Mouse (Mus musculus): ENCODE measurements around the gene Nrarp. TPM values are rescaled to one million over a fixed set of nuclear protein-coding genes. Genes with fewer than 3 reads are reported as not detected.

Nrarp gene
- total RNA-seq, 2 experiments from 2014 or later = 32.5 to 35.0 TPM

GRCm38 (mm10) chr2:25194486-25195171 is 14.1 kb downstream of the Nrarp start:
- no peak for DNase-seq
- intact Hi-C loops (cut with DNase I) = loop anchor here (5.0 kb wide), 1 partner anchor 63 kb away; the partner anchor contains the start of gene Tmem203

DNA sequence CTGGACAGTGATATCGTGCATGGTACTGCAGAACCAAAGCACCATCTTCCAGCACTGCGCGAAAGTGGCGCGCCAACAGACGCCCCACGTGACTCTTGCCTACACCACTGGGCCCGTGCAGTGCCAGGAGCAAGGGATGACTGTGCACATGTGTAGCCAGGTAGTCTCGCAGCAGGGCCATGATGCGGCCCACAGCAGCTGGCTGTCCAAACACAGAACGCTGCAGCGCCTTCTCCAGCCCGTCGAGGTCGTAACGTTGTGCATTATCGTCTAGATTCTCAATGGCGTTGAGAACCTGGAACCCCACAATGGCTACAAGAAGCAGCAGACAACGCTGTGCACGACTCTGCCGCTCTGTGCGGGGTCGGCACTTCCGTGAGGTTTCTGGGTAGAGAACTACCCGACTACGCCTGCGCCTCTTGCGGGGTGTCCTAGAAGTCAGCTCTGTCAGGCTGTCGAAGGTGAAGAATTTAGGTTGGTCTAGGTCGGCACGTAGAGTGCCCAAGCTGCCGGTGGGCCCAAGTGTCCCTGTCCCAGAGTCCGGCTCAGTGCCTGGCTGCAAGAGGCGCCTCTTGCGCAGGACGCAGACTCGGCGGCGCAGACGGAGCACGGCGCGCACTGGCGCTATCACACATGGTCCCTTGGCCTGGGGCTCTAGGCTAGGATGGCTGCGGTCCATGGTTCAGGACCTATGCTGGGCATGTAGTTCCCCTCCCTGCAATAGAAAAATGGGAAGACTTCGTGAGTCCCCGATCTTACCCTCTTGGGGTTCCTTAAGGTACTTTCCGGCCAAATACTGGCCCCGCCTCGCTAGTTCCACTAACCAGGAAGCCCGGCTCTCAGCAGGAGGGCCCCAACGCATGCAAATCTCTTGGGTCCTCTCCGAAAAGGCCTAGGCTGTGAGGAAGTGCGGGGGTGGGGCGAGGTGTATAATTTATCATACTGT is 14.9 kb downstream of the Nrarp start:
- DNase-seq = no peak
- intact Hi-C loops (cut with DNase I) = loop anchor here (5.0 kb wide), 1 partner anchor 62 kb away; the partner anchor contains the start of gene Tmem203

GRCm38 (mm10) chr2:25196172-25196954 is 15.8 kb downstream of the Nrarp start, which contains the start of gene Tor4a:
Gene Tor4a (minus strand): TSS chr2:25196886.
- intact Hi-C loops (cut with DNase I) = loop anchor here (5.0 kb wide), 1 partner anchor 61 kb away; the partner anchor contains the start of gene Tmem203
- DNase-seq = no peak

DNA sequence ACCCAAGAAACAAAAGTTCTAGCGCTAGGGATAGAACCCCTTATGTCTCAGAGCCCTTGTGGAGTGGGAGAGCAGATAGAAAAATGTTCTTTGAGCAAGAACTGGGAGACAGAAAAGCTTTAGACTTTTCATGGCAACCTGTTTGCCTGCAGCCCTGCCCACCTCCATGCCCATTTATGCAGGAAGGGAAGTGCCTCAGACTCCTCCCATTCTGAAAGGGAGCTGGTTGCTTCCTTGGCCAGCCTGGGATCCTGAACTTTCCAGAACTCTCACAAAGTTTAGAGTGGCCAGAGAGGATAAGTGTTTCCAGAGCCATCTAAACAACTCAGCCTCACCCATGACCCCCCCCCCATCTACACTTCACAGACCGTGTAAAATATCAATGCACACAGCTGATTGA is 16.6 kb downstream of the Nrarp start:
- DNase-seq = no peak
- intact Hi-C loops (cut with DNase I) = loop anchor here (5.0 kb wide), 1 partner anchor 60 kb away; the partner anchor contains the start of gene Tmem203

DNA sequence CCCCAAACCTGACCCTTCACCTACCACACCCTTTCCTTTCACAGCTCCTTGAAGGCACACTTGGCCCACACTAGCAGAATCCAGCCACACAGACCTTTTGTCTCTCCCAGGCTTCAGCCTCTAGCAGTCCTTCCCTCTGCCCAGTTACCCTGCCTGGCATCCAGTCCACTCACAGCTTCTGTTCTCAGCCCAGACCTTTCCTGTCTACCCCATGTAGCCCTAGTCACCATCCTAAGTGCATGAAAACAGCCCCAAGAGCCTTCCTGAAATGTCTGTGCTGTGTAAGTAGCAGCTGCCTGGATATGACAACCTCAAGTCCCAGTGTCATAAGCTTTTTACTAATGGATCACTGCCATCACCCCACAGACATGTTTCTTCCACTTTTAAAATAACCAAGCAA is 17.4 kb downstream of the Nrarp start:
- no peak for DNase-seq
- intact Hi-C loops (cut with DNase I) = loop anchor here (5.0 kb wide), 1 partner anchor 59 kb away; the partner anchor contains the start of gene Tmem203

DNA sequence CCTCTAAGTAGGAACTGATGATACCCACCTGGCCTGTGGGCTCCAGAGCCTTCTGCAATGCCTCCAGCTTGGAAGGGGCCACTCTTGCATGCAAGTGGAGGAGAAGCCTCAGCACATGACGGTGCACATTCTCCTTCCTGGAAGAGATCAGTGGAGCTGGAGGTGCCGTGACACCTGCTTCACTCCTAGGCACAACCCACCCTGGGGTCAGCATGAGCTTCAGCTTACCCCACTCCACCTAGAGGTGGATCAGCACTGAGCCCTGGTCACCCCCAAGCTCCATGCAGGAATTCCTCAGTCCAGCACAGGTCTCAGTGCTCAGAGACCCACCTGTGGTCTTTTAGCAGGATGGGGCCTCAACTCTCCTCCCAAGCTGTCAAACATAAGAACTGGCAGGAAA is 20.1 kb downstream of the Nrarp start:
- no peak for DNase-seq
- intact Hi-C loops (cut with DNase I) = no loop called here

DNA sequence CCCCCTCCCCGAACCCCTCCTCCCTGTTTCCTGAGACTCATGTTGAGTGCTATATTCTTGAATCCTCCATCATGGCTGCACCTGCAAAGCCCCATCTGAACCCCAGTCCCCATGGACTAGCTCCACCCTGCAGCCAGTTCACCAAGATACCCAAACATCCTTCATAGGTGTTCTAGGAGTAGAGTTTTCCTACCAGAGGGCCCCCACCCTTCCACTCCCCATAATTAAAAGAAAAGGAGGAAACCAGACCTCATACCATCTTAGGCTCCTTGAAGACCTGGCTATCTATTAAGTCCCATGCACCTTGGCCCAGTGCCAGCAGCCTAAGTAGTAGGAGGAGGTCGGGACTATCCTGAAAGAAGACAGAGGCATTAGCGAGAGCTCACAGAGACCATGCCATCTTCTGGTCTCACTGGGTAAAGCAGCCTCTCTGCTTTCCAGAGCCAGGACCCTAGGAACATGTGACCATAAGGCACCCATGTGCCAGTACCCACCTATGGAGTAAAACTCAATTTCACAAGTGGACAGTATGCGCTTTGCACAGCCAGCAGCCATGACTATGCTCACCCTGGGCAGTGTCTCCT is 23.2 kb downstream of the Nrarp start:
- intact Hi-C loops (cut with DNase I) = no loop called here

GRCm38 (mm10) chr2:25207593-25207992 is 27.0 kb downstream of the Nrarp start:
- no peak for DNase-seq
- intact Hi-C loops (cut with DNase I) = no loop called here

More for the DNA sequence above, 23.2 kb downstream of the Nrarp start:
- no peak for DNase-seq

- intact Hi-C loops (cut with DNase I) = no loop called here
- no peak for DNase-seq
Observed at GRCm38 (mm10) chr2:25210686-25211085, 30.1 kb downstream of the Nrarp start.

DNA sequence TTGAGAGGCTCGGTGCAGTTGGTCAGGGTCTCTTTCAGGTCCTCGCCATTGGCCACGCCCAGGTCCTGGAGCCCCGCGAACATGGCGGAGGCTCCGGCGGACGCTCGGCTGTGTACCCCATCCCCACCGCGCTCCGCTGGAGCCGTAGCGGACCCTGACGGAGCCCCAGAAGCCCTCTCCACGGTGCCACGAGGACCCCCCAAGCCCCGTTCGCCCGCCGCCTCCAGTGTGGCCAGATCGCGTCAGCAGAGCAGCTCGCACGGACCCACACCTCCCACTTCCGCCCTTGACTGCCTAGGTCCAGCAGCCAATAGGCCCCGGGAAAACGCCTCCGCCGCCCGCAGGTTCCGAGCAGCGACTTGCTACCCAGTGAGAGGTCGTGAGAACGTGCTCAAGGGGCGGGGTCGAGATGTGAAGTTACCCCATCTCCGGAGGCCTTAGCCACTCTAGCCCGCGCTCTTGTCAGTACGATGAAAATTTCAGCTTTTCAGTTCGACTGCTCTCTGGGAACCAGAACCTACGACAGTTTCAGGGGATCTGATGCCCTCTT is 30.6 kb downstream of the Nrarp start, which contains the start of gene Nelfb:
Gene Nelfb, minus strand, starts transcription at position 369 of the 550 bp plus-strand sequence.
- peak; percentile 91 for DNase-seq
- intact Hi-C loops (cut with DNase I) = no loop called here

DNA sequence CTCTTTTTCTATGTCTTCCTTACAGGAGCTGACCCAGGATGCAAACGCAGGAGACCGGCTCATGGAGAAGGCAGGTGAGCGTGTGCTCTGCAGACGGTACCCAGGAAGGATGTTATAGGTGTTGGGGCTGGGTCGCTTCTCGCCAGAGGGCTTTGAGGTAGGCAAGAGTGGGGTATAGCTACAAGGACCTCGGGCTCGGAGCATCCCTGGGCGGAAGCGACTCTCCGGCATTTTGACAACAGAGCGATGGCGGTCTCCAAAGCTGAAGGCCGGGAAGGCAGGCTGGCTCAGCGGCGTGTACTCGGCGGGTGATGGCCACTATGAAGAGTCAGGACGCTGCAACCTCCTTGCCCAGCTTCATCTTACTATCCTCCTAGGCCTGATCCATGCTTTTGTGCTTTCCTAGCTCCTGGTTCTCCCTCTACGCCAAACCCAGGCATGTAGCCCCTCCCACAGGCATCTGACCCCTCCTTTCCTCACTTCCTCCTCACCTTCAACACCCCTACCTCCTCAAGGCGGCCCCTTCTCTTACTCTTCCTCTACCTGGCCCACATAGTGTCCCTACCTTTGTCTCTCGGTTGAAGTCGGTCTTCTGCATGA is 32.8 kb downstream of the Nrarp start:
- intact Hi-C loops (cut with DNase I) = no loop called here
- no peak for DNase-seq

DNA sequence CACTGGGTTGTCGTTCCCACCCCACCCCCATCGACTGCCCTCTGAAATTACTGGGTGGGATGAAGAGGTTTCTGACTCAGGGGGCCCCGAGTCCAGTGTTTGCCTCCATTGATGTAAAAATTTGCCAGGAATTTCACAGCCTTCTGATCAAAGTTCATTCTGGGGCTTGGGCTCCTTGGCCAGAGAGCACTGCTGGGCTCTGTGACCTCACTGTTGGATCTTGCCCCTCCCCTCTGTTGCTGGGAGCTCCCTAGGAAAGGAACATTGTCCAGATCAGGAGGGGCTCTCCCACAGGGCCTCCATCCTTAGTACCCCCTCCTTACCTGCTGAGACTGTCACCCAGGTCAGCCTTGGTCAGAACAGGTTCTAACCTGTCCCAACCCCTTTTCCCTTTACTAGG is 33.9 kb downstream of the Nrarp start, which contains the start of gene Stpg3:
Gene Stpg3, minus strand, starts transcription at position 194 of the 400 bp plus-strand sequence.
- intact Hi-C loops (cut with DNase I) = no loop called here
- no peak for DNase-seq

DNA sequence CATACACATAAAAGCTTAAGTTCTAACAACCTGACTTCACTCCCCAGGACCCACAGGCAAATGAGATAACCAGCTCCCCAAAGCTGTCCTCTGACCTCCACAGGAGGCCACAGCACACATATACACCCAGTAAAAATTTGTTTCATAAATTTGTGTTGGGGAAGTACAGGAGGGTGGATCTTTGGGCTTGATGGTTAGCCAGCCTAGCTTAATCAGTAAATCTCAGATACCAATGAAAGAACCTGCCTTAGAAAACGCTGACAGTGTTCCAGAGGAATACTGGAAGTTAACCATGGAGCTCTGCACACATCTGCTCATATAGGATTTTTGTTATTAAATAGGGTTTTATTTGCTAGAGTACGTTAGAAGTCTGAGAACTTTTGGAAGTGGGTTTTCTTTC is 37.1 kb downstream of the Nrarp start:
- intact Hi-C loops (cut with DNase I) = no loop called here
- DNase-seq = no peak

GRCm38 (mm10) chr2:25218445-25218844 is 37.9 kb downstream of the Nrarp start, which contains the start of gene Fam166a:
Gene Fam166a (plus strand): TSS chr2:25218745.
- DNase-seq = no peak
- intact Hi-C loops (cut with DNase I) = no loop called here

- DNase-seq = no peak
- intact Hi-C loops (cut with DNase I) = loop anchor here (5.0 kb wide), 1 partner anchor 36 kb away; the partner anchor contains the start of gene Tmem203
Observed at GRCm38 (mm10) chr2:25221331-25221772, 40.8 kb downstream of the Nrarp start.

DNA sequence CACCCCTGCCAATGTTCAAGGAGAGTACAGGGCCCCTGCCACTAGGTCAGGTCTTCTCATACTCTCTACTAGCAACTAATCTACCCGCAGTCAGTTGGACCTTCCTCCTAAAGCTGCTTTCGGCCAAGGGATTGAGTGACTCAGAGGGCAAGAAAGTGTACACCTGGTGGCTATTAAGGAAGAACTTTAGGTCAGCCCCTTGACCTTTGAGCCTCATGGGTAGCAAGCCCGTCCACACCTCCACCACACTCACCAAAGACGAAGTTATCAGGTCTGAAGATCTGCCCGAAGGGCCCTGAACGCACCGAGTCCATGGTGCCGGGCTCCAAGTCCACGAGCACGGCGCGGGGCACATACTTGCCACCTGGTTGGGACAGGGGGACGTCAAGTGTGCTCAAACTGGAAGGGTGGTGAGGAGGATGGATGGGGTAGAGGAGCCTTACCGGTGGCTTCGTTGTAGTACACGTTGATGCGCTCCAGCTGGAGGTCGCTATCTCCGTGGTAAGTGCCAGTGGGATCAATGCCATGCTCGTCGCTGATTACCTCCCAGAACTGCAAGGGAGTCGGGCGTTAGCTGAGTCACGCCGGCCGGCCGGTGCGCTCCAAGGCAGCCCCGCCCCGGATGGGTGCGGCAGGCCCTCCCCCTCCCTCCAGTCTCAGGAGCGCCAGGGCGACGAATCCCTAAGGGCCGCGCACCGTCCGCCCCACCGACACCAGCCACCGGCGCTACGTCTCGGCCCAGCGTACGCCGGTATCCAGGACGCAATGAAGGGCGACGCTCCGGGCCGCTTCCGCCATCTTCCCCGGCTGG is 43.3 kb downstream of the Nrarp start:
- DNase-seq = peak; percentile 57
- intact Hi-C loops (cut with DNase I) = loop anchor here (5.0 kb wide), 1 partner anchor 33 kb away; the partner anchor contains the start of gene Tmem203

- intact Hi-C loops (cut with DNase I) = loop anchor here (5.0 kb wide), 1 partner anchor 33 kb away; the partner anchor contains the start of gene Tmem203
- no peak for DNase-seq
Observed at GRCm38 (mm10) chr2:25224492-25224765, 43.9 kb downstream of the Nrarp start, which contains the start of gene Tubb4b. Gene Tubb4b (minus strand): TSS chr2:25224702.

Data from left cerebral cortex, postnatal 4 days (tissue).